Mouse (Mus musculus) myocyte (in vitro differentiated cells): ENCODE measurements around the gene Pdzd9. TPM values are rescaled to one million over a fixed set of nuclear protein-coding genes. Genes with fewer than 3 reads are reported as not detected.

ENCODE experiments used
- H3K27me3 ChIP-seq: one replicate; pipeline ENCODE4 v1.6.1; 2011; ENCODE audit not compliant: control insufficient read depth, insufficient read depth, insufficient read length
- H3K36me3 ChIP-seq: one replicate; pipeline ENCODE4 v1.6.1; 2011; ENCODE audit not compliant: control insufficient read depth, insufficient read depth
- H3K4me2 ChIP-seq: one replicate; pipeline ENCODE4 v1.6.1; 2011; ENCODE audit warnings: low read depth, control low read depth
- H3K4me3 ChIP-seq: one replicate; pipeline ENCODE4 v1.5.1; 2011; ENCODE audit warnings: mild to moderate bottlenecking, control low read depth, moderate library complexity
- H3K79me2 ChIP-seq: one replicate; pipeline ENCODE4 v1.6.1; 2011; ENCODE audit not compliant: control insufficient read depth, insufficient read depth
- H3ac ChIP-seq: one replicate; pipeline ENCODE4 v1.6.1; 2011; ENCODE audit not compliant: control insufficient read depth, insufficient read length
- CEBPB ChIP-seq: IDR thresholded peaks from 2 replicates; pipeline ENCODE4 v1.6.1; 2011; ENCODE audit warnings: mild to moderate bottlenecking, moderate library complexity; ENCODE audit not compliant: poor library complexity, insufficient read depth, severe bottlenecking
- E2F4 ChIP-seq: IDR thresholded peaks from one replicate; pipeline ENCODE4 v1.6.1; 2011; ENCODE audit warnings: mild to moderate bottlenecking, control low read depth, moderate library complexity; ENCODE audit not compliant: insufficient read depth
- MAX ChIP-seq: IDR thresholded peaks from one replicate; pipeline ENCODE4 v1.6.1; 2011; ENCODE audit warnings: low read depth, mild to moderate bottlenecking, control low read depth
- MYOD1 ChIP-seq, 3 experiments: IDR thresholded peaks; one replicate each; pipeline ENCODE4 v1.6.1; 2011; ENCODE audit warnings: control low read depth in 2 of 3, low read depth in 2 of 3, mild to moderate bottlenecking in 2 of 3, moderate library complexity in 1 of 3; ENCODE audit not compliant: insufficient read length in 2 of 3, control insufficient read depth in 1 of 3
- MYOG ChIP-seq, 3 experiments: IDR thresholded peaks; one replicate each; pipeline ENCODE4 v1.6.1; 2011; ENCODE audit warnings: control low read depth in 2 of 3, low read depth in 2 of 3, mild to moderate bottlenecking in 2 of 3; ENCODE audit not compliant: insufficient read length in 2 of 3, control insufficient read depth in 1 of 3, insufficient read depth in 1 of 3
- POLR2A ChIP-seq: IDR thresholded peaks from one replicate; pipeline ENCODE4 v1.6.1; 2011; ENCODE audit warnings: low read depth, mild to moderate bottlenecking, control low read depth, moderate library complexity; ENCODE audit not compliant: insufficient read length
- POLR2AphosphoS2 ChIP-seq: IDR thresholded peaks from one replicate; pipeline ENCODE4 v1.6.1; 2011; ENCODE audit warnings: low read depth, control low read depth; ENCODE audit not compliant: insufficient read length
- REST ChIP-seq: IDR thresholded peaks from one replicate; pipeline ENCODE4 v1.6.1; 2011; ENCODE audit warnings: mild to moderate bottlenecking, control low read depth, moderate library complexity; ENCODE audit not compliant: insufficient read depth, insufficient read length
- SRF ChIP-seq: IDR thresholded peaks from one replicate; pipeline ENCODE4 v1.6.1; 2011; ENCODE audit warnings: low read depth; ENCODE audit not compliant: control insufficient read depth, insufficient read length
- TCF12 ChIP-seq: IDR thresholded peaks from one replicate; pipeline ENCODE4 v1.6.1; 2011; ENCODE audit warnings: mild to moderate bottlenecking, control low read depth; ENCODE audit not compliant: poor library complexity, insufficient read depth, severe bottlenecking
- TCF3 ChIP-seq: IDR thresholded peaks from one replicate; pipeline ENCODE4 v1.6.1; 2011; ENCODE audit warnings: low read depth, control low read depth; ENCODE audit not compliant: insufficient read length
- USF1 ChIP-seq: IDR thresholded peaks from one replicate; pipeline ENCODE4 v1.6.1; 2011; ENCODE audit warnings: low read depth, mild to moderate bottlenecking, control low read depth, moderate library complexity
- polyA plus RNA-seq: library from polyadenylated mRNA; unstranded; fragments of >200 nt; fragmentation: generic; extraction: Trizol; gene quantifications from one replicate; pipeline ENCODE4 v1.2.1, GENCODE M21; 2012; ENCODE audit warnings: missing spikeins

Pdzd9 gene
- polyA plus RNA-seq, 1 experiment = 0.16 TPM

DNA sequence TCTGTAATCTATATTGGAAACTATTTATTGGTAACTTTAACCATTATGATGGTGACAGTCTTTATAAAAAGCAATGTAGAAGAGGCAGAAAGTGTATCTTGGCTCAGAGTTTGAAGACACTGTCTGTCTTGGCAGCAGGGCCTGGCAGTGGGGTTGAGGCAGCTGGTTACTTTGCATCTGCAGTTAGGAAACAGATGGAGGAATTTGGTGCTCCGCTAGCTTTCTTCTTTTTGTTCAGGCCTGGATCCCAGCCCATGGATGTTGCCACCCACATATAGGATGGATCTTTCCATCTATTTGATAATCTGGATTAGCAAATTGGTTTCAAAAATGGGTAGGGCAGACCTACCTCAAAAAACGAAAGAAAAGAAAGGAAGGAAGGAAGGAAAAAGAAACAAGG, 22.3 kb downstream of the Pdzd9 start:
- Histone ChIP-seq H3K4me3 (no peak overlapping the region), H3K79me2 (no peaks in the 10 kb centered on the region), H3K4me2 (no peak overlapping the region), H3K36me3 (peaks cover 82% of the 10 kb centered on the region), H3ac (no peak overlapping the region), H3K27me3 (no peaks in the 10 kb centered on the region)
- TF ChIP-seq E2F4 (no peak), MYOG (IDR thresholded peaks at IDR 0.05; ENCODE audit: control insufficient read depth in 1 of 3, insufficient read depth in 1 of 3, insufficient read length in 2 of 3, low read depth in 2 of 3) (no peak), TCF12 (no peak), TCF3 (no peak), CEBPB (no peak), USF1 (no peak), SRF (no peak)

DNA sequence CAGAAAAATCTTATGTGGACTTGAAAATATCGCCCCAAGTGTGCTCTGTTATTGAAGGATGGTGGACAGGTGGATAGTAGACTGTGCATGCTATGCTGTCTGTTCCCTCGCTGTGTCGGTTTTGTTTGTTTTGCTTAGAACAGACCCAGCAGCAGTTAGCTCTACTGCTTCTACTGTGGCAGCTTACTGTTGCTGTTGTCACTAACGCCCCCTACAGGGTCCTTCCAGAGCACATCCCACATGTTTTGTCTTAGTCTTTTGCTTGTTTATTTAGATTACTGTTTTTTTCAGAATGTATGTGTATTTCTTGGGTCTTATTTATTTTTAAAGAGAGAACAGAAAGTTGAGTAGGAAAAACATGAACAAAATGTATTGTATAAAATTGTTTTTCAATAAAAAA, 26.9 kb downstream of the Pdzd9 start:
- peaks cover 68% of the 10 kb centered on the region for H3K36me3 ChIP-seq
- H3ac ChIP-seq = no peak overlapping the region
- TF ChIP-seq MAX (no peak), USF1 (no peak), MYOG (IDR thresholded peaks at IDR 0.05; ENCODE audit: control insufficient read depth in 1 of 3, insufficient read depth in 1 of 3, insufficient read length in 2 of 3, low read depth in 2 of 3) (no peak), SRF (no peak), MYOD1 (IDR thresholded peaks at IDR 0.05; ENCODE audit: control insufficient read depth in 1 of 3, insufficient read length in 2 of 3, low read depth in 2 of 3) (no peak), TCF12 (no peak), CEBPB (no peak), REST (no peak), E2F4 (no peak), TCF3 (no peak), POLR2A (no peak), POLR2AphosphoS2 (no peak)
- H3K4me2 ChIP-seq = no peak overlapping the region
- no peak overlapping the region for H3K4me3 ChIP-seq
- H3K79me2 ChIP-seq = peaks cover 6% of the 10 kb centered on the region
- H3K27me3 ChIP-seq = no peaks in the 10 kb centered on the region

DNA sequence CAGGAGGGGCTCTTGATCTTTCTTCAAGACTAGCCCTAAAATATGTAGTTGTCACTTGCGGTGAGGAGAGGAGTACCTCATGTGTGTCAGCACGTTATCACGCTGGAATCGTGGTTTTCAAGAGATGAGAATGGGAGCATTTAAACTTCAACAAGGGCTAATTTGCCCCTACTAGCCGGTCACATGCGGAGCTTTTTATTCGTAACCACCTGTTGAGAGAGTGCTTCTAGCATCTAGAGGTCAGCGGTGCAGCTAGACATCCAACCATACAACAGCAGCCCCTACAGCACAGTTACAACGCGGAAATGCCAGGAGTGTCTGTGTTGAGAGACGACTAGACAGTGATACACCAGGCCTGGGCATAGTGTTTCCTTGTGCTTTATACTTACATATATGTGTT, 34.3 kb downstream of the Pdzd9 start:
- peak overlapping the region; percentile 98 for H3K4me3 ChIP-seq
- H3K36me3 ChIP-seq = peaks cover 28% of the 10 kb centered on the region
- peaks cover 35% of the 10 kb centered on the region for H3K79me2 ChIP-seq
- TF ChIP-seq USF1 = no peak
- no peak for TF ChIP-seq E2F4
- TF ChIP-seq MYOG (IDR thresholded peaks at IDR 0.05; ENCODE audit: control insufficient read depth in 1 of 3, insufficient read depth in 1 of 3, insufficient read length in 2 of 3, low read depth in 2 of 3) = no peak
- no peak for TF ChIP-seq POLR2A
- TF ChIP-seq MAX = no peak
- no peak for TF ChIP-seq POLR2AphosphoS2
- no peak for TF ChIP-seq CEBPB
- TF ChIP-seq REST = no peak
- no peak for TF ChIP-seq TCF3
- no peak for TF ChIP-seq SRF
- TF ChIP-seq MYOD1 (IDR thresholded peaks at IDR 0.05; ENCODE audit: control insufficient read depth in 1 of 3, insufficient read length in 2 of 3, low read depth in 2 of 3) = no peak
- TF ChIP-seq TCF12 = no peak
- no peaks in the 10 kb centered on the region for H3K27me3 ChIP-seq
- peak overlapping the region; percentile 85 for H3ac ChIP-seq
- H3K4me2 ChIP-seq = peak overlapping the region; percentile 86

DNA sequence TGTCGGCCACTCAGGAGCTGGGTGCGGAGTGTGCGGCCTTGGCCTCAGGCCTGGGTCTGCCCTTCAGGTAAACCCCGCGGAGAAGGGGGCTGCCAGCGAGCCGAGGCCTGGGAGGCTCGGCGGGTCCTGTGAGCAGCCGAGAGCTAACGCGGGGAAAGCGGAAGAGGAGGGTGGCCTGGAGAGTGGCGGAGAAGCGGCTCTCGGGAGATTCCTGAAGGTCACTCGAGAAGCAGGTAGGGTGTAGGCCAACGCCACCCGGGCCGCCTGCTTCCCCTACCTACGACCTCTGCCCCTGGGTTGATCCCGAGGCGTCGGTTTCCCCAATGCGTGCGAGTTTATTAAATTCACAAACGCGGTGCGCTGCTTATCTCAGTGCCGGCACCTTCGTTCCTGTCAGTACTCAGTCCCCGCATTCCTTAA, 34.8 kb downstream of the Pdzd9 start:
- H3ac ChIP-seq = peak overlapping the region; percentile 85
- no peaks in the 10 kb centered on the region for H3K27me3 ChIP-seq
- TF ChIP-seq MYOD1 (IDR thresholded peaks at IDR 0.05; ENCODE audit: control insufficient read depth in 1 of 3, insufficient read length in 2 of 3, low read depth in 2 of 3) (no peak), MAX (no peak), MYOG (IDR thresholded peaks at IDR 0.05; ENCODE audit: control insufficient read depth in 1 of 3, insufficient read depth in 1 of 3, insufficient read length in 2 of 3, low read depth in 2 of 3) (no peak)
- H3K4me3 ChIP-seq = peak overlapping the region; percentile 98
- H3K79me2 ChIP-seq = peaks cover 35% of the 10 kb centered on the region
- H3K4me2 ChIP-seq = peak overlapping the region; percentile 86
- H3K36me3 ChIP-seq = peaks cover 26% of the 10 kb centered on the region

DNA sequence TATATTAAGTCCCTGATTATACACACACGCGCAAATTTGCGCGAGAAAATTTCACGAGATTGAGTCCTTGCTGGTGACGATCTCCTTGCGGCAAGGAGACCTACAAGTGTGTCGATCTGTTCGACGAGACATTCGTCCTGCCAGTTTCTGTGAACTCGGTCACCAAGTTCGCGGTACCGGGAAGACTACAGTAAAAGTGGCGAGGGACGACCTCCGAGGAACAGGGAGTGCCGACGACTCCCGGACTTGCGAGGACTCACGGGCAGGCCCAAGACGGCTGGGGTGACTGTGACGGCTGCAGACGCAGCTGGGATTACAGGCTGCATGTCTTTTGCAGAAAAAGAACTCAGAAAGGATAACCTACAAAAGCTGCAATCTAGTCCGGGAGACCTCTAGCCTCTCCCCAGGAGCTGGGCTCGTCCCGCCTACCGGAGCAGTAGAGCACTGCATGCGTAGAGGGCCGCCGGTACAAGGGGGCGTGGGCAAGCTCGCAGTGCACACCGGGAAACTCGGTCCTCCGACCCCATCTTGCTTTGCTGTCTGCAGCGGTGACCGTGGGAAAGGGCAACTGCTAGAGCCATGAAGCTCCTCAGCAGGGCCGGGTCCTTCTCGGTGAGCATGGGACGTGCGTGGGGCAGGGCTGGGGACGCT, 35.3 kb downstream of the Pdzd9 start, which contains the start of gene Uqcrc2:
Gene Uqcrc2 (plus strand): TSS at position 466 of the 651 bp plus-strand sequence.
- Histone ChIP-seq H3K4me3 (peak within 1 kb of the TSS; percentile 98), H3ac (peak within 1 kb of the TSS; percentile 85), H3K4me2 (peak within 1 kb of the TSS; percentile 86), H3K27me3 (no peaks in the 10 kb centered on the region), H3K36me3 (peaks cover 21% of the 10 kb centered on the region), H3K79me2 (peaks cover 35% of the 10 kb centered on the region)
- TF ChIP-seq MYOD1 (IDR thresholded peaks at IDR 0.05; ENCODE audit: control insufficient read depth in 1 of 3, insufficient read length in 2 of 3, low read depth in 2 of 3) (peak in 1 of 3 experiments; percentile 12), E2F4 (no peak), MYOG (IDR thresholded peaks at IDR 0.05; ENCODE audit: control insufficient read depth in 1 of 3, insufficient read depth in 1 of 3, insufficient read length in 2 of 3, low read depth in 2 of 3) (peak in 1 of 3 experiments; percentile 34), CEBPB (no peak), TCF3 (no peak), POLR2A (peak; percentile 82), REST (no peak), POLR2AphosphoS2 (peak; percentile 77), SRF (no peak), USF1 (no peak), TCF12 (no peak), MAX (no peak)
